Mouse (Mus musculus): Measurements from ENCODE around the gene Tmem253. TPM values are rescaled to one million over a fixed set of nuclear protein-coding genes. Genes with fewer than 3 reads are reported as not detected.

Tmem253 gene
- polyA plus RNA-seq, 1 experiment from 2014 or later = 0.66 TPM

- Histone ChIP-seq H3K9ac (replicated peaks; ENCODE audit: low read depth) (no peak overlapping the region), H3K4me3 (ENCODE audit: low read depth, low read length) (no peak overlapping the region)
These were observed 4.9 kb upstream of the Tmem253 start for GRCm38 (mm10) chr14:52010446-52011111.

DNA sequence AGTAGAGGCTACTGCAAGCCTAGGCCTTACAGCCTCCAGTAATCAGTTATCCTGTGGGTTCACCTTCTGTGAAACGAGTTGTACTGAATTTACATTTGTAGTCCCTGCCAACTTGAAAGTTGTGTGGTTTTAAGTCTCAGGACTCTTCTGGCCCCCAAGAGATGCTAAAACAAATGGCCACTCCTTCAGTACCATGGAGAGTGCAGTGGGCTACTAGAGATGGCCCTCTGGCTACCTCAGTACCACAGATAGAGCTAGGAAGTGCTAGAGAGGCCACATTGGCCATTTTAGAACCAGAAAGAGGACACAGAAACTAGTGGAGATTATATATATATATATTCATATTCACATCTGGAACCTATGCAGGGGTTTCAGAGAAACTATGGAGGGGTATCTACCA, 3.8 kb upstream of the Tmem253 start:
- H3K27ac ChIP-seq (ENCODE audit: low read length) = no peak overlapping the region
- peaks cover 3% of the 10 kb centered on the region; the same call in 1 of the 2 replicates for H3K4me1 ChIP-seq (ENCODE audit: insufficient read depth, low read depth, low read length)
- no peaks in the 10 kb centered on the region for H3K9me3 ChIP-seq (ENCODE audit: low read length)
- H3K4me3 ChIP-seq (ENCODE audit: low read depth, low read length) = no peak overlapping the region
- no peak for TF ChIP-seq CTCF (IDR thresholded peaks at IDR 0.05)
- no peak for TF ChIP-seq EP300 (IDR thresholded peaks at IDR 0.05)
- H3K9ac ChIP-seq (replicated peaks; ENCODE audit: low read depth) = no peak overlapping the region
- H3K27me3 ChIP-seq (replicated peaks; ENCODE audit: insufficient read depth, low read length) = no peaks in the 10 kb centered on the region
- no peak for ATAC-seq
- WGBS = 63% methylated on average over 1 of the region's 1 CpGs
- DNase-seq (ENCODE audit: low spot score) = no peak
- H3K36me3 ChIP-seq (ENCODE audit: insufficient read depth, low read length) = peaks cover 8% of the 10 kb centered on the region; the same call in 1 of the 2 replicates
- H3K4me2 ChIP-seq (replicated peaks; ENCODE audit: low read depth, low read length) = no peak overlapping the region

More at GRCm38 (mm10) chr14:52010446-52011111, 4.9 kb upstream of the Tmem253 start:
- H3K4me2 ChIP-seq (replicated peaks; ENCODE audit: low read depth, low read length) = no peak overlapping the region
- H3K9me3 ChIP-seq (ENCODE audit: low read length) = no peaks in the 10 kb centered on the region
- H3K36me3 ChIP-seq (ENCODE audit: insufficient read depth, low read length) = peaks cover 11% of the 10 kb centered on the region; the same call in 1 of the 2 replicates
- WGBS = 15% methylated on average over 9 of the region's 9 CpGs
- TF ChIP-seq CTCF (IDR thresholded peaks at IDR 0.05) (no peak), EP300 (IDR thresholded peaks at IDR 0.05) (no peak)
- no peak for DNase-seq (ENCODE audit: low spot score)
- no peak for ATAC-seq
- H3K27ac ChIP-seq (ENCODE audit: low read length) = no peak overlapping the region
- H3K27me3 ChIP-seq (replicated peaks; ENCODE audit: insufficient read depth, low read length) = no peaks in the 10 kb centered on the region
- H3K4me1 ChIP-seq (ENCODE audit: insufficient read depth, low read depth, low read length) = peaks cover 3% of the 10 kb centered on the region; the same call in 1 of the 2 replicates

DNA sequence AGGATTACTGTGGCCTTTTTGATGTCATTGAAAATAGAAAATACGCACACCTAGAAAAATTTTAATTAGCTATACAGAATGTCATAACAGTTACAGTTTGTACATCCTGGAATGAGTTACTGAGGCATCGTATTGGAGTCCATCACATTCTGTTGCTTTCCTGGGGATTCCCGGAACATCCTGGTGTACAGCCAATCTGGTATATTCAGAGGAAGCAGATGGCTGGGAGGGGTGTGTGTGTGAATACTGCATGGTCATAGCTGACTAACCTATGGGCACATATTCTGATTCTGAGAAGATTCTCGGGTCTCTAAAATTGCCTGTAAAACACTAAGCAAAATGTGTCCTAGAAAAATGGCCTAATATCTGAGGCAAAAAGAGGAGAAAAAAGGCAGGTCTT, 3.4 kb upstream of the Tmem253 start:
- H3K4me3 ChIP-seq (ENCODE audit: low read depth, low read length) = no peak overlapping the region
- H3K36me3 ChIP-seq (ENCODE audit: insufficient read depth, low read length) = 0 out of 2 replicates have a peak, but pooled peaks cover 4% of the 10 kb centered on the region
- no peak overlapping the region for H3K4me2 ChIP-seq (replicated peaks; ENCODE audit: low read depth, low read length)
- ATAC-seq (no peak), DNase-seq (ENCODE audit: low spot score) (no peak)
- no peak overlapping the region for H3K27ac ChIP-seq (ENCODE audit: low read length)
- H3K4me1 ChIP-seq (ENCODE audit: insufficient read depth, low read depth, low read length) = peaks cover 3% of the 10 kb centered on the region; the same call in 1 of the 2 replicates
- no peaks in the 10 kb centered on the region for H3K27me3 ChIP-seq (replicated peaks; ENCODE audit: insufficient read depth, low read length)
- H3K9ac ChIP-seq (replicated peaks; ENCODE audit: low read depth) = no peak overlapping the region
- no peaks in the 10 kb centered on the region for H3K9me3 ChIP-seq (ENCODE audit: low read length)
- no peak for TF ChIP-seq EP300 (IDR thresholded peaks at IDR 0.05)
- TF ChIP-seq CTCF (IDR thresholded peaks at IDR 0.05) = no peak
- 72% methylated on average over 4 of the region's 4 CpGs for WGBS

- no peaks in the 10 kb centered on the region for H3K36me3 ChIP-seq (ENCODE audit: insufficient read depth, low read length)
- peaks cover 3% of the 10 kb centered on the region; the same call in 1 of the 2 replicates for H3K4me1 ChIP-seq (ENCODE audit: insufficient read depth, low read depth, low read length)
- no peaks in the 10 kb centered on the region for H3K27me3 ChIP-seq (replicated peaks; ENCODE audit: insufficient read depth, low read length)
- no peak for DNase-seq (ENCODE audit: low spot score)
- H3K27ac ChIP-seq (ENCODE audit: low read length) = no peak overlapping the region
- TF ChIP-seq CTCF (IDR thresholded peaks at IDR 0.05) = no peak
- TF ChIP-seq EP300 (IDR thresholded peaks at IDR 0.05) = no peak
- WGBS = 78% methylated on average over 5 of the region's 5 CpGs
- H3K4me3 ChIP-seq (ENCODE audit: low read depth, low read length) = no peak overlapping the region
- H3K9me3 ChIP-seq (ENCODE audit: low read length) = no peaks in the 10 kb centered on the region
- no peak for ATAC-seq
- no peak overlapping the region for H3K4me2 ChIP-seq (replicated peaks; ENCODE audit: low read depth, low read length)
- no peak overlapping the region for H3K9ac ChIP-seq (replicated peaks; ENCODE audit: low read depth)
These were observed 2.9 kb upstream of the Tmem253 start for GRCm38 (mm10) chr14:52012553-52012952.

DNA sequence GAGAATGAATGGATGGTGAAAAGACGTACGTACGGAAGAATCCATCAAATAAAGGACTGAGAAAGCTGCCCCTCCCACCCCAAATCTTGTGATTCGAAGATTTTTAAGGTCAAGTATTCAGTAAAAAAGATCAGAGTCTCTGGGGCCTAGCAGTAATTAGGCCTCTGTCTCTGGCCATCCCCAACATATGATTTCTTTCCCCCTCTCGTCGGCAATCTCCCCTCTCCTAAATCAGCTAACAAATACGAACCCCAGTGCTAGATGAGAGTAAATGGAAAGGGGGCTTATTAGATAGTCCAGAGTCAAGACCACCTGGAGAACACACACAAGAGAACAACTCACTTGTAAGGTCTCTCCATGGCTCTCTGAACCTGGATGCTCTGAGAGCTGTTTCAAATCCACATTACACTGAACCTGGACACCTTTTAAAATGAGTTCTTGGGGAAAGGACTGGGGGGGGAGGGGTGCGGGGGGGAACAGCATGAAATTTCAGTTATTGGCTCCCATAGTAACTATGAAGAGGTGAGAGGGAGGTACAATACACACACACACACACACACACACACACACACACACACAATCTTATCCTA, 2.3 kb upstream of the Tmem253 start:
- Histone ChIP-seq H3K27me3 (replicated peaks; ENCODE audit: insufficient read depth, low read length) (no peaks in the 10 kb centered on the region), H3K4me2 (replicated peaks; ENCODE audit: low read depth, low read length) (peak overlapping the region; percentile 74), H3K27ac (ENCODE audit: low read length) (peak overlapping the region; percentile 96; the same call in 1 of the 2 replicates), H3K36me3 (ENCODE audit: insufficient read depth, low read length) (no peaks in the 10 kb centered on the region), H3K4me3 (ENCODE audit: low read depth, low read length) (peak overlapping the region; percentile 71; the same call in 1 of the 2 replicates), H3K9ac (replicated peaks; ENCODE audit: low read depth) (peak overlapping the region; percentile 63; the same call in 1 of the 2 replicates), H3K4me1 (ENCODE audit: insufficient read depth, low read depth, low read length) (peaks cover 3% of the 10 kb centered on the region; the same call in 1 of the 2 replicates), H3K9me3 (ENCODE audit: low read length) (no peaks in the 10 kb centered on the region)
- WGBS = 60% methylated on average over 8 of the region's 8 CpGs
- TF ChIP-seq EP300 (IDR thresholded peaks at IDR 0.05) = no peak
- TF ChIP-seq CTCF (IDR thresholded peaks at IDR 0.05) = no peak
- ATAC-seq (no peak), DNase-seq (ENCODE audit: low spot score) (no peak)

DNA sequence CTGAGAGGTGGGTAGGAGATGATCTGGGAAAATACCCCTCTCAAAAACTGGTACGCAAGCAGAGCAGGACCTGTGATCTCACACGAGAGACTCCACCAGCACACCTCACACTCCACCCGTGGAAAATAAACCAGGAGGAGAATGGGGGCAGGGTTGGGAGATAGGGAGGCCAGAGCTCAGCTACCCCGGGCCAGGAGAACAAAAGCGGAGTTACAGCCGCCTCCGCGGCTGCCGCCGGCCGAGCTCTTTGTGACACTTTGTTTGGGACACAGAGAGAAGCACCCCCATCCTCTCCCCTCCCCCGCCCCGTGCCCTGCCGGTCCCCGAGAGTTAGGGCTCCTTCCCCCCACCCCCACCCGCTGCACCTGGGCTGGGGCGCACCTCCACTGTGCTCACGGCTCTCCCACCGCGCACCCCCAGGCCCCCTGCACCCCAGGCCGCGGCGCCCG, 1.7 kb upstream of the Tmem253 start:
- H3K4me1 ChIP-seq (ENCODE audit: insufficient read depth, low read depth, low read length) = peaks cover 3% of the 10 kb centered on the region; the same call in 1 of the 2 replicates
- DNase-seq (ENCODE audit: low spot score) = peak; percentile 54
- H3K4me3 ChIP-seq (ENCODE audit: low read depth, low read length) = peak overlapping the region; percentile 71
- 4% methylated on average over 12 of the region's 24 CpGs for WGBS
- no peaks in the 10 kb centered on the region for H3K27me3 ChIP-seq (replicated peaks; ENCODE audit: insufficient read depth, low read length)
- H3K9ac ChIP-seq (replicated peaks; ENCODE audit: low read depth) = peak overlapping the region; percentile 63
- H3K27ac ChIP-seq (ENCODE audit: low read length) = peak overlapping the region; percentile 96
- H3K9me3 ChIP-seq (ENCODE audit: low read length) = no peaks in the 10 kb centered on the region
- TF ChIP-seq CTCF (IDR thresholded peaks at IDR 0.05) (no peak), EP300 (IDR thresholded peaks at IDR 0.05) (no peak)
- peak overlapping the region; percentile 74 for H3K4me2 ChIP-seq (replicated peaks; ENCODE audit: low read depth, low read length)
- peak; percentile 23 for ATAC-seq
- H3K36me3 ChIP-seq (ENCODE audit: insufficient read depth, low read length) = no peaks in the 10 kb centered on the region
